Mouse (Mus musculus) forebrain, embryonic 14.5 days (tissue): Measurements from ENCODE around the gene Enpp5. TPM values are rescaled to one million over a fixed set of nuclear protein-coding genes. Genes with fewer than 3 reads are reported as not detected.

Experiments used
- ATAC-seq: fragments of 200-750 bp; cut with Nextera tagmentation; 2 replicates; pipeline ENCODE4 v1.8.0; 2017; ENCODE audit warnings: mild to moderate bottlenecking, moderate library complexity
- DNase-seq: peaks from one replicate; pipeline ENCODE4 v3.0.0-alpha.2; 2015; ENCODE audit warnings: low spot score
- H3K27ac ChIP-seq: fragments of 300-500 bp; sonication (generic); 2 replicates; pipeline ENCODE4 v1.5.1; 2014; ENCODE audit warnings: low read depth, mild to moderate bottlenecking, control low read depth, low read length, moderate library complexity
- H3K27me3 ChIP-seq: fragments of 300-500 bp; sonication (generic); replicated peaks from 2 replicates; pipeline ENCODE4 v1.6.1; 2014; ENCODE audit warnings: low read length, control low read depth, mixed read lengths; ENCODE audit not compliant: control insufficient read depth, insufficient read depth
- H3K36me3 ChIP-seq: fragments of 300-500 bp; sonication (generic); 2 replicates; pipeline ENCODE4 v1.6.1; 2014; ENCODE audit warnings: low read length, control low read depth; ENCODE audit not compliant: control insufficient read depth, insufficient read depth
- H3K4me1 ChIP-seq: fragments of 300-500 bp; sonication (generic); 2 replicates; pipeline ENCODE4 v1.6.1; 2014; ENCODE audit warnings: antibody characterized with exemption, low read length, control low read depth; ENCODE audit not compliant: control insufficient read depth, insufficient read depth
- H3K4me2 ChIP-seq: fragments of 300-500 bp; sonication (generic); 2 replicates; pipeline ENCODE4 v1.6.1; 2014; ENCODE audit warnings: mild to moderate bottlenecking, control low read depth, low read length
- H3K4me3 ChIP-seq: fragments of 300-500 bp; sonication (generic); 2 replicates; pipeline ENCODE4 v1.5.1; 2014; ENCODE audit warnings: low read depth, low read length, control low read depth
- H3K9ac ChIP-seq: fragments of 300-500 bp; sonication (generic); 2 replicates; pipeline ENCODE4 v1.6.1; 2014; ENCODE audit warnings: mild to moderate bottlenecking, low read length, control low read depth, moderate library complexity
- H3K9me3 ChIP-seq: fragments of 300-500 bp; sonication (generic); replicated peaks from 2 replicates; pipeline ENCODE4 v1.6.1; 2016; ENCODE audit warnings: low read length, control low read depth, mixed read lengths; ENCODE audit not compliant: control insufficient read depth
- WGBS: fragments of 180-500 bp; shearing (Covaris S2); extraction: QIAGEN DNeasy Blood & Tissue Kit; methylation state at CpG from one replicate; pipeline ENCODE4 v1.1.7; 2014; 5-methylcytosine and 5-hydroxymethylcytosine counted together
- polyA plus RNA-seq: library from polyadenylated mRNA; unstranded; fragments of >200 nt; fragmentation: Nextera tagmentation; extraction: Ambion mirVana; gene quantifications from 2 replicates; pipeline ENCODE4 v1.2.1, GENCODE M21; 2014

Enpp5 gene
- polyA plus RNA-seq, 1 experiment from 2014 or later = 38.4 TPM

GRCm38 (mm10) chr17:44077843-44078160 is 811 bp upstream of the Enpp5 start:
- no peaks in the 10 kb centered on the region for H3K9me3 ChIP-seq
- no peak for DNase-seq
- H3K27ac ChIP-seq = no peak overlapping the region
- no peak for ATAC-seq
- H3K4me3 ChIP-seq = no peak overlapping the region
- H3K4me2 ChIP-seq = no peak overlapping the region
- 63% methylated on average over 2 of the region's 2 CpGs for whole genome bisulfite sequencing
- no peak overlapping the region for H3K9ac ChIP-seq
- peaks cover 3% of the 10 kb centered on the region; the same call in 1 of the 2 replicates for H3K36me3 ChIP-seq
- peaks cover 15% of the 10 kb centered on the region; the same call in 1 of the 2 replicates for H3K4me1 ChIP-seq
- H3K27me3 ChIP-seq = no peaks in the 10 kb centered on the region

DNA sequence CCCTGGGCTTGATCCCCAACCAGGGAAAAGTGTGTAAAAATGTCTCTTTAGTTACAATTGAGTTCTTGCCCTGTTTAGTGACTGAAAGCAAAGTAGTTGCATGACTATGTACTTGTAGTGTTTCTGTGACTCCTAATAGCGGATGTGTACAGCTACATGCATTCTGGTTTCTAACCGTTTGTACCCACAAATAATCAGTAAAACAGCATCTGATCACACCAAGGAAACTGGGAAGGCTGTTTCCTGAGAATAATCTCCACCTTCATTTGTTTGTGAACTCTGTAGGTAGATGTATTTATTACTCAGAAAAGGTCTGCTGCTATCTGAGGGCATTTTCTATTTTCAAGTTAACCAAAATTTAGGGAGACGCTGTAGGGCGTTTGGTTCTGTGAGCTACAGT is 4.5 kb downstream of the Enpp5 start:
- H3K4me2 ChIP-seq = no peak overlapping the region
- peaks cover 22% of the 10 kb centered on the region for H3K36me3 ChIP-seq
- H3K9me3 ChIP-seq = no peaks in the 10 kb centered on the region
- H3K4me3 ChIP-seq = no peak overlapping the region
- peaks cover 15% of the 10 kb centered on the region; the same call in 1 of the 2 replicates for H3K4me1 ChIP-seq
- ATAC-seq (no peak), DNase-seq (no peak)
- H3K27me3 ChIP-seq = no peaks in the 10 kb centered on the region
- WGBS = 96% methylated on average over 4 of the region's 4 CpGs
- H3K27ac ChIP-seq = no peak overlapping the region
- no peak overlapping the region for H3K9ac ChIP-seq

GRCm38 (mm10) chr17:44088226-44088625 is 9.6 kb downstream of the Enpp5 start:
- H3K9ac ChIP-seq = no peak overlapping the region
- H3K36me3 ChIP-seq = peaks cover 19% of the 10 kb centered on the region
- WGBS = 94% methylated on average over 3 of the region's 3 CpGs
- no peak overlapping the region for H3K27ac ChIP-seq
- H3K4me3 ChIP-seq = no peak overlapping the region
- H3K4me1 ChIP-seq = no peaks in the 10 kb centered on the region
- no peaks in the 10 kb centered on the region for H3K9me3 ChIP-seq
- DNase-seq (no peak), ATAC-seq (no peak)
- H3K4me2 ChIP-seq = no peak overlapping the region
- no peaks in the 10 kb centered on the region for H3K27me3 ChIP-seq

- no peak for ATAC-seq
- 76% methylated on average over 2 of the region's 2 CpGs for WGBS
Observed at GRCm38 (mm10) chr17:44090916-44091315, 12.3 kb downstream of the Enpp5 start.

DNA sequence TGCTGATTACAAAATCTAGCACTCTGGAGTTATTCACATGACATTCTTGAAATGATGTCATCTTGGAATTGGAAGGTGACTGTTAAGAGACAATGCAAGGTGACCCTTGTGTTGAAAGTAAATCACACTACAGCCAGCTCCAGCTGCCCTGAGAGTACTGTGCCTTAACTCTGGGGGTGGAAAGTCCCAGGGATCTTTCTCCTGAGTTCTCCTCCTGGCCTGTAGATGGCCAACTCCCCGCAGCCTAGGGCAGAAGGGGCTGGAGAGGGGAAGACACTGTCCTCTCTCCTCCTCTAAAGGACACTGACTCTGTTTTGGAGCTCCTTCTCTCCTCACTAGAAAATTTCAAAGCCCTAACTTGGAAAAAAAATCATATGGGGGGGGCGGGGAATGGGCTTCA is 12.9 kb downstream of the Enpp5 start:
- ATAC-seq (no peak), DNase-seq (no peak)
- H3K9ac ChIP-seq = no peak overlapping the region
- H3K9me3 ChIP-seq = no peaks in the 10 kb centered on the region
- H3K4me2 ChIP-seq = no peak overlapping the region
- no peaks in the 10 kb centered on the region for H3K36me3 ChIP-seq
- 49% methylated on average over 2 of the region's 2 CpGs for WGBS
- no peaks in the 10 kb centered on the region for H3K4me1 ChIP-seq
- H3K27ac ChIP-seq = no peak overlapping the region
- no peaks in the 10 kb centered on the region for H3K27me3 ChIP-seq
- no peak overlapping the region for H3K4me3 ChIP-seq

More at GRCm38 (mm10) chr17:44090916-44091315, 12.3 kb downstream of the Enpp5 start:
- DNase-seq = no peak
- H3K36me3 ChIP-seq = peaks cover 4% of the 10 kb centered on the region; the same call in 1 of the 2 replicates
- no peak overlapping the region for H3K4me2 ChIP-seq
- no peak overlapping the region for H3K27ac ChIP-seq
- no peak overlapping the region for H3K4me3 ChIP-seq
- no peak overlapping the region for H3K9ac ChIP-seq
- H3K4me1 ChIP-seq = no peaks in the 10 kb centered on the region
- H3K27me3 ChIP-seq = no peaks in the 10 kb centered on the region
- H3K9me3 ChIP-seq = no peaks in the 10 kb centered on the region

DNA sequence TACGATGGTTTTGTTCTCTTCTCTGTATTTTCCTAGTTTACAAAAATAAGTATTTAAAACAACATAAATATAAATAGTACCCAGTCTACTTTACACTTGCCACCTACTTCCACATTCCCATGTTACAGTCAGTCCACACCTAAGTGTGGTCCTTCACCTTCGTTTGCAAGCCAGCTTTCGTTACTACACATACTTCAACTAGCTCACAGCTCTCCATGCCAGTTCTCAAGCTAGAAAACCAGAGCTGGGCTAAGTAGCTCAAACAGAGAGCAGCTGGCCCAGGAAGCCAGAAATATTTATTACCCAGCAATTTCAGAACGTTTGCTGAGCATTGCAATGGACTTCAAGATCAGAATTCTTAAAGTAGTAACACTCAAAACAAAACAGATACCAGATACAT is 21.9 kb downstream of the Enpp5 start:
- no peak overlapping the region for H3K9ac ChIP-seq
- H3K36me3 ChIP-seq = no peaks in the 10 kb centered on the region
- H3K27me3 ChIP-seq = no peaks in the 10 kb centered on the region
- H3K4me2 ChIP-seq = no peak overlapping the region
- H3K4me3 ChIP-seq = no peak overlapping the region
- 82% methylated on average over 4 of the region's 4 CpGs for WGBS
- peaks cover 5% of the 10 kb centered on the region; the same call in 1 of the 2 replicates for H3K4me1 ChIP-seq
- no peak for DNase-seq
- no peaks in the 10 kb centered on the region for H3K9me3 ChIP-seq
- H3K27ac ChIP-seq = no peak overlapping the region
- ATAC-seq = no peak

GRCm38 (mm10) chr17:44100906-44101305 is 22.3 kb downstream of the Enpp5 start:
- WGBS = 84% methylated on average over 9 of the region's 9 CpGs

GRCm38 (mm10) chr17:44101961-44102360 is 23.3 kb downstream of the Enpp5 start:
- WGBS = 94% methylated on average over 10 of the region's 10 CpGs
- H3K27me3 ChIP-seq = no peaks in the 10 kb centered on the region
- H3K27ac ChIP-seq = no peak overlapping the region
- H3K4me3 ChIP-seq = no peak overlapping the region
- H3K4me1 ChIP-seq = peaks cover 5% of the 10 kb centered on the region; the same call in 1 of the 2 replicates
- H3K9ac ChIP-seq = no peak overlapping the region
- no peak overlapping the region for H3K4me2 ChIP-seq
- ATAC-seq = no peak
- H3K9me3 ChIP-seq = no peaks in the 10 kb centered on the region
- DNase-seq = no peak
- no peaks in the 10 kb centered on the region for H3K36me3 ChIP-seq

More at GRCm38 (mm10) chr17:44100906-44101305, 22.3 kb downstream of the Enpp5 start:
- Histone ChIP-seq H3K36me3 (no peaks in the 10 kb centered on the region), H3K4me2 (no peak overlapping the region), H3K4me1 (peaks cover 5% of the 10 kb centered on the region; the same call in 1 of the 2 replicates), H3K9me3 (no peaks in the 10 kb centered on the region), H3K4me3 (no peak overlapping the region), H3K27me3 (no peaks in the 10 kb centered on the region), H3K9ac (no peak overlapping the region), H3K27ac (no peak overlapping the region)
- DNase-seq (no peak), ATAC-seq (no peak)

DNA sequence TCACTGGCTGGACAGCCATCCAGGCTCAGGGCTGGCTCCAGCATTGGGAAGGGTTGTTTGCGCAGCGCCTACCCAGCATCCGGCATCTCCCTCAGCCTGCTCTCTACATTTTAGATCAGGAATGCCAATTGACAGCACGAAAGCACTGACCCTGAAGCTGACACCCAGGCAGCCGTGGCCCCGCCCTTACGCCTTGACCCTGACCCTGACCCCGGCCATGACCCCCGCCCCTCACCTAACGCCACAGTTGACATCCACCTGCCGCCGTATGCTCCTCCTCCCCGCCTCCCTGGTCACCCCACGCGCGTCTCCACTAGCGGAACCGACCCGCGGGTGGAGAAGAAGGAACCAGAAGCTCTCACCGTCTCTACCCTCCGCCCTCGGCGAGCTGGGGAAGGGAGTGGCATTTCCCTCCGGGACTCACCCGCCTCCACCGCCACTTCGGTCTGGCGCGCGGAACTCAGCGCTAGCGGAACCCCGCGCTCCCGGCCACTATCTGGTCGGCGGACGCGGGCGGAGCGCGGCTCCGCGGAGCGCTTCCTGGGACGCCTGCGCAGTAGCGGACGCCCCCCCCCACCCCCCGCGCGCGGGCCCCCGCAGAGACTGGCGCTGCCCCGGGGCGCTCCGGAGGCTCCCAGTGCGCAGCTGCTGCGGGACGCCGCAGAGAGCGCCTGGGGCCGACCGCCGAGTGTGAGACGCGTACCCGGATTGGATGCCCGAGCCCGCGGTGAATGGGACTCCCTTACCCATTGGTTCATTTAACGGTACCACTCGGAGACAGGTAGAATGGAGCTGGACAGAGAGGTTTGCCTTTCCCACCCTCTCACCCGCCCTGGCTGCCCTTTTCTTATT is 26.9 kb downstream of the Enpp5 start, which contains the start of gene Enpp4:
Gene Enpp4, minus strand, starts transcription at position 523 of the 852 bp plus-strand sequence.
- Histone ChIP-seq H3K9me3 (no peaks in the 10 kb centered on the region), H3K36me3 (no peaks in the 10 kb centered on the region), H3K27ac (peak within 1 kb of the TSS; percentile 27; the same call in 1 of the 2 replicates), H3K4me1 (peaks cover 5% of the 10 kb centered on the region; the same call in 1 of the 2 replicates), H3K27me3 (no peaks in the 10 kb centered on the region), H3K4me3 (peak within 1 kb of the TSS; percentile 70), H3K4me2 (peak within 1 kb of the TSS; percentile 91), H3K9ac (peak within 1 kb of the TSS; percentile 81)
- WGBS = under 1% methylated on average over 74 of the region's 76 CpGs
- DNase-seq (peak; percentile 93), ATAC-seq (peak; percentile 100)
